Mouse (Mus musculus): ENCODE results near the gene Spi1. TPM values are rescaled to one million over a fixed set of nuclear protein-coding genes. Genes with fewer than 3 reads are reported as not detected.

The Spi1 gene
- polyA plus RNA-seq, 1 experiment from 2014 or later = 3.1 TPM

- Histone ChIP-seq H3K4me1 (replicated peaks) (peaks cover 37% of the 10 kb centered on the region), H3K4me3 (peak overlapping the region; percentile 47), H3K9ac (peak overlapping the region; percentile 70), H3K27ac (ENCODE audit: poor library complexity, severe bottlenecking) (no peak overlapping the region), H3K27me3 (replicated peaks) (no peaks in the 10 kb centered on the region), H3K4me2 (peak overlapping the region; percentile 80), H3K36me3 (no peaks in the 10 kb centered on the region), H3K9me3 (replicated peaks) (no peaks in the 10 kb centered on the region)
- ATAC-seq (ENCODE audit: insufficient number of reproducible peaks, low FRiP score) = peak; percentile 41
- 8% methylated on average over 42 of the region's 42 CpGs for WGBS
These were observed 32.8 kb downstream of the Spi1 start for GRCm38 (mm10) chr2:91114781-91115577.

GRCm38 (mm10) chr2:91115578-91115970, 33.4 kb downstream of the Spi1 start:
- no peak for ATAC-seq (ENCODE audit: insufficient number of reproducible peaks, low FRiP score)
- H3K9me3 ChIP-seq (replicated peaks) = no peaks in the 10 kb centered on the region
- H3K9ac ChIP-seq = peak overlapping the region; percentile 70
- no peak overlapping the region for H3K27ac ChIP-seq (ENCODE audit: poor library complexity, severe bottlenecking)
- peak overlapping the region; percentile 47 for H3K4me3 ChIP-seq
- H3K4me2 ChIP-seq = peak overlapping the region; percentile 80
- peaks cover 5% of the 10 kb centered on the region for H3K36me3 ChIP-seq
- H3K4me1 ChIP-seq (replicated peaks) = peaks cover 37% of the 10 kb centered on the region
- 27% methylated on average over 12 of the region's 12 CpGs for WGBS
- H3K27me3 ChIP-seq (replicated peaks) = no peaks in the 10 kb centered on the region

DNA sequence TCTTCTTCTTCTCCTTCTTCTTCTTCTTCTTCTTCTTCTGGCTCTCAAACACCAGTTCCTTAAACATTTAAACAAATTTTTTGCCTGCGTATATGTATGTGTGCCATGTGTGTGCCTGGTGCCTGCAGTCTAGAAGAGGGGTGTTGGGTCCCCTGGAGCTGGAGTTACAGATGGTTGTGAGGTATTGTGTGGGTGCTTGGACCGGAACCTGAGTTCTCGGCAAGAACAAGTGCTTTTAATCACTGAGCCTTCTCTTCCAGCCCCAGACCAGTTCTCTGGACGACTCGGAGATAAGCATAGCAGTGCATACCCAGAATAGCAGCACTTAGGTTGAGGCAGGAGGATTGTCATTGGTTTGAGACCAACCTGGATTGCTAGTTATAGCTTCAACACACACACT, 34.7 kb downstream of the Spi1 start:
- Histone ChIP-seq H3K36me3 (peaks cover 18% of the 10 kb centered on the region), H3K4me2 (peak overlapping the region; percentile 38), H3K4me3 (no peak overlapping the region), H3K9ac (no peak overlapping the region), H3K27ac (ENCODE audit: poor library complexity, severe bottlenecking) (peak overlapping the region; percentile 95), H3K9me3 (replicated peaks) (no peaks in the 10 kb centered on the region), H3K27me3 (replicated peaks) (no peaks in the 10 kb centered on the region), H3K4me1 (replicated peaks) (peaks cover 48% of the 10 kb centered on the region)
- WGBS = 43% methylated on average over 5 of the region's 5 CpGs
- ATAC-seq (ENCODE audit: insufficient number of reproducible peaks, low FRiP score) = no peak

GRCm38 (mm10) chr2:91117585-91118275, 35.5 kb downstream of the Spi1 start, which contains the start of gene Mybpc3:
Gene Mybpc3, plus strand, starts transcription at chr2:91118144.
- Histone ChIP-seq H3K4me2 (peak within 1 kb of the TSS; percentile 77), H3K4me3 (peak within 1 kb of the TSS; percentile 71), H3K27me3 (replicated peaks) (no peaks in the 10 kb centered on the region), H3K27ac (ENCODE audit: poor library complexity, severe bottlenecking) (peak within 1 kb of the TSS; percentile 95), H3K36me3 (peaks cover 27% of the 10 kb centered on the region), H3K9ac (peak within 1 kb of the TSS; percentile 93), H3K4me1 (replicated peaks) (peaks cover 49% of the 10 kb centered on the region), H3K9me3 (replicated peaks) (no peaks in the 10 kb centered on the region)
- peak; percentile 64 for ATAC-seq (ENCODE audit: insufficient number of reproducible peaks, low FRiP score)
- 35% methylated on average over 11 of the region's 11 CpGs for WGBS

GRCm38 (mm10) chr2:91118647-91119046, 36.5 kb downstream of the Spi1 start:
- Histone ChIP-seq H3K9ac (peak overlapping the region; percentile 93), H3K36me3 (peaks cover 36% of the 10 kb centered on the region), H3K4me3 (peak overlapping the region; percentile 71), H3K27me3 (replicated peaks) (no peaks in the 10 kb centered on the region), H3K4me1 (replicated peaks) (peaks cover 53% of the 10 kb centered on the region), H3K4me2 (peak overlapping the region; percentile 77), H3K9me3 (replicated peaks) (no peaks in the 10 kb centered on the region), H3K27ac (ENCODE audit: poor library complexity, severe bottlenecking) (peak overlapping the region; percentile 95)
- ATAC-seq (ENCODE audit: insufficient number of reproducible peaks, low FRiP score) = peak; percentile 44
- 19% methylated on average over 1 of the region's 1 CpGs for WGBS

DNA sequence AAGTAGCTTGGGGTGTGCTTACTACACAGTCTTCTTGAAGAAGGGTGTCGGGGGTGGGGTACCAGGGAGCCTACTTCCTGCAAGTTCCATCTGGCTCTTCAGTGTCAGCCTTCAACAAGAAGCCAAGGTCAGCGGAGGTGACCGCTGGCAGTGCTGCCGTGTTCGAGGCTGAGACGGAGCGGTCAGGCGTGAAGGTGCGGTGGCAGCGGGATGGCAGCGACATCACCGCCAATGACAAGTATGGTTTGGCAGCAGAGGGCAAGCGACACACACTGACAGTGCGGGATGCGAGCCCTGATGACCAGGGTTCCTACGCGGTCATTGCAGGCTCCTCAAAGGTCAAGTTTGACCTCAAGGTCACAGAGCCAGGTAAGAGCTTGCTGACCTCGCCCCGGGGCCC, 36.9 kb downstream of the Spi1 start:
- H3K4me1 ChIP-seq (replicated peaks) = peaks cover 57% of the 10 kb centered on the region
- peak overlapping the region; percentile 95 for H3K27ac ChIP-seq (ENCODE audit: poor library complexity, severe bottlenecking)
- peak overlapping the region; percentile 71 for H3K4me3 ChIP-seq
- no peaks in the 10 kb centered on the region for H3K9me3 ChIP-seq (replicated peaks)
- peak overlapping the region; percentile 77 for H3K4me2 ChIP-seq
- H3K36me3 ChIP-seq = peaks cover 40% of the 10 kb centered on the region
- peak overlapping the region; percentile 93 for H3K9ac ChIP-seq
- WGBS = 59% methylated on average over 19 of the region's 19 CpGs
- ATAC-seq (ENCODE audit: insufficient number of reproducible peaks, low FRiP score) = no peak
- no peaks in the 10 kb centered on the region for H3K27me3 ChIP-seq (replicated peaks)

DNA sequence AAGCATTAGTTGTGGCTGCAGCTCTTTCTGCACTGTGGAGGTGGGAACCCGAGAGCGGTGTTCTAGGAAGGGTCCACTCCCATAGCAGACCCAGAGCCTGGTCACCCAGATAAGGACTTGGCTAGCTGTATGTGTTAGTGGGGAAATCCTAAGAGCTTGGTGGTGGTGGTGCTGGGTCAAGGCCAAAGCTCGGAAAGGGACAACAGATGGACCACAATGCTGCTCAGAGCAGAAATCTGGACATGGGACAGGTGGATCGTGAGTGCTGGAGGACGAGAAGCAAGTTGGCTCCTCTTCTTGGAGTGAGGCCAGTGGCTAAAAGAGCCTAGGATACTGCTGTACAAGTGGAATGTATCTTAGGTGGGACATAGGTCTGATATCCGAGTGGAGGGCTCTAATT, 37.4 kb downstream of the Spi1 start:
- Histone ChIP-seq H3K36me3 (peaks cover 45% of the 10 kb centered on the region), H3K4me1 (replicated peaks) (peaks cover 62% of the 10 kb centered on the region), H3K27me3 (replicated peaks) (no peaks in the 10 kb centered on the region), H3K4me2 (peak overlapping the region; percentile 77), H3K27ac (ENCODE audit: poor library complexity, severe bottlenecking) (peak overlapping the region; percentile 95), H3K9me3 (replicated peaks) (no peaks in the 10 kb centered on the region), H3K4me3 (peak overlapping the region; percentile 71), H3K9ac (peak overlapping the region; percentile 93)
- ATAC-seq (ENCODE audit: insufficient number of reproducible peaks, low FRiP score) = no peak
- whole genome bisulfite sequencing = 49% methylated on average over 6 of the region's 6 CpGs

DNA sequence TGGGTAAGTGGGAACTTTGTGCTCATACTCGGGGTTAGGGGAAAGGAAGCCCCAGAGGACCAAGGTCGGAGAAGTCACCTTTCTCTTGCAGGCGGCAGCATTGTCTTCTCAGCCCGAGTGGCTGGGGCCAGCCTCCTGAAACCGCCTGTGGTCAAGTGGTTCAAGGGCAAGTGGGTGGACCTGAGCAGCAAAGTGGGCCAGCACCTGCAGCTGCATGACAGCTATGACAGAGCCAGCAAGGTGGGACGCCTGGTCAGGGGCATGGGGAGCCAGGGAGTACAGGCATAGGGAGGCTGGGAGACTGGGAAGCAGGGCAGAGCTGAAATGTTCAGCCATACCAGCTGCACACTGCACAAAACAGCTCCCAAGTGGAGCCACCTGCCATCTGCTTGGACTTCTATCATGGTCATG, 38.1 kb downstream of the Spi1 start:
- no peak for ATAC-seq (ENCODE audit: insufficient number of reproducible peaks, low FRiP score)
- Histone ChIP-seq H3K36me3 (peaks cover 52% of the 10 kb centered on the region), H3K9ac (peak overlapping the region; percentile 93), H3K9me3 (replicated peaks) (no peaks in the 10 kb centered on the region), H3K27ac (ENCODE audit: poor library complexity, severe bottlenecking) (peak overlapping the region; percentile 95), H3K4me3 (peak overlapping the region; percentile 71), H3K27me3 (replicated peaks) (no peaks in the 10 kb centered on the region), H3K4me2 (peak overlapping the region; percentile 77), H3K4me1 (replicated peaks) (peaks cover 66% of the 10 kb centered on the region)
- 45% methylated on average over 6 of the region's 6 CpGs for WGBS

- Histone ChIP-seq H3K4me1 (replicated peaks) (peaks cover 66% of the 10 kb centered on the region), H3K4me2 (peak overlapping the region; percentile 77), H3K27ac (ENCODE audit: poor library complexity, severe bottlenecking) (peak overlapping the region; percentile 95), H3K36me3 (peaks cover 60% of the 10 kb centered on the region), H3K9me3 (replicated peaks) (no peaks in the 10 kb centered on the region), H3K4me3 (peak overlapping the region; percentile 71), H3K27me3 (replicated peaks) (no peaks in the 10 kb centered on the region), H3K9ac (peak overlapping the region; percentile 93)
- 47% methylated on average over 6 of the region's 6 CpGs for WGBS
- ATAC-seq (ENCODE audit: insufficient number of reproducible peaks, low FRiP score) = no peak
These were observed 38.8 kb downstream of the Spi1 start for GRCm38 (mm10) chr2:91121011-91121410.

- ATAC-seq (ENCODE audit: insufficient number of reproducible peaks, low FRiP score) = no peak
- Histone ChIP-seq H3K27ac (ENCODE audit: poor library complexity, severe bottlenecking) (peak overlapping the region; percentile 95), H3K36me3 (peaks cover 64% of the 10 kb centered on the region), H3K4me2 (peak overlapping the region; percentile 77), H3K9ac (peak overlapping the region; percentile 93), H3K9me3 (replicated peaks) (no peaks in the 10 kb centered on the region), H3K4me3 (peak overlapping the region; percentile 71), H3K27me3 (replicated peaks) (no peaks in the 10 kb centered on the region), H3K4me1 (replicated peaks) (peaks cover 65% of the 10 kb centered on the region)
- 38% methylated on average over 8 of the region's 8 CpGs for WGBS
These were observed 39.3 kb downstream of the Spi1 start for GRCm38 (mm10) chr2:91121497-91121896.

DNA sequence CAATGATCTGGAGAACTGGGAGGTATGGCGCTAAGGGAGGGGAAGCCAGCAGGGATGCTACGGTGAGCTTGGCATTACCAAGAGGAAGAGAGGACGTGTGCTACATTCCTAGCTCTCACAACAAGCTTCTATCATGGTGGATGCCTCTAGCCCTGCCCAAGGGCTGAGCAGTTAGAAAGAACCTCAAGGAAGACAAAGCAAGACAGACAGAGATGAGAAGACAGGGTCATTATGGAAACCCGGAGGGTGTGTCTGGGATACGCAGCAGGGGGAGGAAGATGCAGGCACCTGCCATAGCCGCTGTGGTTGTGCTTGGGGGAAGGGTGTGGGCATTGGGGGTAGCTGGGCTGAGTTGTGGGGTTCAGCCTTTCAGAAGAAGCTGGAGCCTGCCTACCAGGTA, 41.3 kb downstream of the Spi1 start:
- H3K4me1 ChIP-seq (replicated peaks) = peaks cover 64% of the 10 kb centered on the region
- H3K27ac ChIP-seq (ENCODE audit: poor library complexity, severe bottlenecking) = peak overlapping the region; percentile 3; the same call in 1 of the 2 replicates
- 69% methylated on average over 6 of the region's 6 CpGs for WGBS
- H3K4me3 ChIP-seq = peak overlapping the region; percentile 14
- ATAC-seq (ENCODE audit: insufficient number of reproducible peaks, low FRiP score) = no peak
- peak overlapping the region; percentile 77 for H3K4me2 ChIP-seq
- peaks cover 85% of the 10 kb centered on the region for H3K36me3 ChIP-seq
- peak overlapping the region; percentile 57; the same call in 1 of the 2 replicates for H3K9ac ChIP-seq
- H3K9me3 ChIP-seq (replicated peaks) = no peaks in the 10 kb centered on the region
- no peaks in the 10 kb centered on the region for H3K27me3 ChIP-seq (replicated peaks)

All from heart, embryonic 12.5 days (tissue).